Comparison of ENCODE assay signal across 14 mouse cellular contexts in the genomic region with DNA sequence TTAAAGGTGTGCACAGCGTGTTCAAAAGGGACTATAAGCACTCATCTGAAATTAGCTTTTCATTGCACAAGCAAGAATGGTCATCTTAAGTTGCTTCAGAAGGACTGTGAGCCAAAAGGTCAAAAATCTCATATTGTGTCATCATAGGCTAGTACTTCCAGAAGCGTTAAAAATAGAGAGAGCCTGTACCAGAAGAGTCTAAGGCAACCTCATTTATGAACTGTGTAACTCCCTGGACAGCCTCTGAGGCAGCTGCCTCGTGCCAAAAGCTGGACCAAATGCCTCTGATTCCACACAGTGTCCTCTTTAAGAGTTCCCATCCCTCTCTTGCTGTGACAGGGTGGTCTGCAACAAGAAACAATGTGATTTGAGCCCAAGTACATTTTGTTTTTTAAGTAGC.
A peak's percentile ranks its signal among the peaks of the same experiment; 100 is the strongest.
DNase-seq lines count a peak whose midpoint lies in the region; ATAC-seq and TF ChIP-seq lines count a peak whose summit lies in the region.
"Had no signal": no experiment of that assay in that cellular context is flagged by ENCODE, and none has a peak within 500 bp of the region (broad histone marks: within the 10 kb centered on the region; RNA-seq: fewer than 3 reads in every experiment).

No protein-coding gene starts in this region.

- peak; percentile 61 for DNase-seq in gastrocnemius, adult 2 months
- no peak for DNase-seq in gastrocnemius, adult 8-10 months (ENCODE audit: low spot score in 2 of 2)
- DNase-seq in midbrain, embryonic 11.5 days (ENCODE audit: low spot score, missing footprints) = no peak
- peak; percentile 59 for DNase-seq in heart, postnatal 0 days (ENCODE audit: low spot score)
- DNase-seq in thymus, postnatal 10 days (ENCODE audit: low spot score in 2 of 2) = no peak
- DNase-seq in cerebellum, postnatal 25 days = no peak
- DNase-seq: right cerebral cortex, postnatal 25 days had no signal

- H3K4me3 ChIP-seq in gastrocnemius, adult 2 months = no peak overlapping the region
- no peak overlapping the region for H3K4me3 ChIP-seq in midbrain, embryonic 15.5 days
- no peak overlapping the region for H3K4me3 ChIP-seq in midbrain, embryonic 11.5 days (ENCODE audit: low read depth, low read length)
- H3K4me3 ChIP-seq in heart, postnatal 0 days (ENCODE audit: low read depth, low read length) = no peak overlapping the region
- H3K4me3 ChIP-seq: erythroblast, embryonic 14.5 days; intestine, embryonic 15.5 days; limb, embryonic 15.5 days; stomach, embryonic 15.5 days had no signal

- no peaks in the 10 kb centered on the region for H3K27me3 ChIP-seq in midbrain, embryonic 15.5 days (replicated peaks)
- H3K27me3 ChIP-seq in midbrain, embryonic 11.5 days (ENCODE audit: control insufficient read depth, insufficient read depth, low read length) = no peaks in the 10 kb centered on the region
- no peaks in the 10 kb centered on the region for H3K27me3 ChIP-seq in heart, postnatal 0 days (ENCODE audit: control insufficient read depth, insufficient read depth, low read length)
- H3K27me3 ChIP-seq: intestine, embryonic 15.5 days; limb, embryonic 15.5 days; stomach, embryonic 15.5 days had no signal

- no peak for TF ChIP-seq CTCF in gastrocnemius, adult 2 months (IDR thresholded peaks at IDR 0.05)
- TF ChIP-seq CTCF in heart, postnatal 0 days (IDR thresholded peaks at IDR 0.05; ENCODE audit: low read depth) = no peak

- peak overlapping the region; percentile 80 for H3K27ac ChIP-seq in gastrocnemius, adult 2 months
- H3K27ac ChIP-seq in midbrain, embryonic 15.5 days = peak overlapping the region; percentile 51; the same call in 1 of the 2 replicates
- no peak overlapping the region for H3K27ac ChIP-seq in midbrain, embryonic 11.5 days (ENCODE audit: low read depth, low read length)
- H3K27ac ChIP-seq in heart, postnatal 0 days (ENCODE audit: low read depth) = peak overlapping the region; percentile 70
- H3K27ac ChIP-seq: intestine, embryonic 15.5 days; limb, embryonic 15.5 days; stomach, embryonic 15.5 days had no signal

- H3K9ac ChIP-seq in midbrain, embryonic 15.5 days = no peak overlapping the region
- no peak overlapping the region for H3K9ac ChIP-seq in midbrain, embryonic 11.5 days (ENCODE audit: low read length)
- H3K9ac ChIP-seq in heart, postnatal 0 days (replicated peaks; ENCODE audit: low read depth, low read length) = no peak overlapping the region
- H3K9ac ChIP-seq: intestine, embryonic 15.5 days; limb, embryonic 15.5 days; stomach, embryonic 15.5 days had no signal

- H3K9me3 ChIP-seq in midbrain, embryonic 15.5 days = no peaks in the 10 kb centered on the region
- no peaks in the 10 kb centered on the region for H3K9me3 ChIP-seq in midbrain, embryonic 11.5 days (ENCODE audit: control insufficient read depth, low read length)
- no peaks in the 10 kb centered on the region for H3K9me3 ChIP-seq in heart, postnatal 0 days (replicated peaks; ENCODE audit: control insufficient read depth, low read length)
- H3K9me3 ChIP-seq: G1E; intestine, embryonic 15.5 days; limb, embryonic 15.5 days; stomach, embryonic 15.5 days had no signal

- no peak; the same call in 1 of the 2 replicates for ATAC-seq in midbrain, embryonic 15.5 days (replicated peaks)
- no peak for ATAC-seq in midbrain, embryonic 11.5 days (ENCODE audit: low FRiP score)
- ATAC-seq in heart, postnatal 0 days (ENCODE audit: insufficient read depth, low read depth) = peak; percentile 63
- peak; percentile 49 for ATAC-seq in monocyte, adult 5-6 weeks (replicated peaks; ENCODE audit: insufficient number of reproducible peaks, low FRiP score, low TSS enrichment, poor library complexity, severe bottlenecking)
- ATAC-seq: intestine, embryonic 15.5 days had no signal

- TF ChIP-seq EP300 in heart, postnatal 0 days (IDR thresholded peaks at IDR 0.05; ENCODE audit: low read depth) = no peak

- WGBS in midbrain, embryonic 15.5 days = 71% methylated on average over 3 of the region's 3 CpGs
- WGBS in midbrain, embryonic 11.5 days = 77% methylated on average over 3 of the region's 3 CpGs
- WGBS in heart, postnatal 0 days = 30% methylated on average over 3 of the region's 3 CpGs

- no peak overlapping the region for H3K4me2 ChIP-seq in midbrain, embryonic 15.5 days
- no peak overlapping the region for H3K4me2 ChIP-seq in midbrain, embryonic 11.5 days
- H3K4me2 ChIP-seq in heart, postnatal 0 days (ENCODE audit: low read depth, low read length) = no peak overlapping the region
- H3K4me2 ChIP-seq: intestine, embryonic 15.5 days; limb, embryonic 15.5 days; stomach, embryonic 15.5 days had no signal

- 0 out of 2 replicates have a peak, but pooled peaks cover 2% of the 10 kb centered on the region for H3K4me1 ChIP-seq in midbrain, embryonic 15.5 days
- no peaks in the 10 kb centered on the region for H3K4me1 ChIP-seq in midbrain, embryonic 11.5 days (ENCODE audit: control insufficient read depth, insufficient read depth, low read length)
- H3K4me1 ChIP-seq in heart, postnatal 0 days (ENCODE audit: control insufficient read depth, insufficient read depth) = peaks cover 18% of the 10 kb centered on the region; the same call in 1 of the 2 replicates
- H3K4me1 ChIP-seq: limb, embryonic 15.5 days; stomach, embryonic 15.5 days had no signal

- intact Hi-C loops in gastrocnemius, adult 2 months (cut with DNase I) = loop anchor here (5.0 kb wide), 1 partner anchor 82 kb away; no protein-coding TSS in a partner anchor

- H3K36me3 ChIP-seq in midbrain, embryonic 15.5 days (replicated peaks) = no peaks in the 10 kb centered on the region
- no peaks in the 10 kb centered on the region for H3K36me3 ChIP-seq in midbrain, embryonic 11.5 days (ENCODE audit: control insufficient read depth, insufficient read depth, low read length)
- no peaks in the 10 kb centered on the region for H3K36me3 ChIP-seq in heart, postnatal 0 days (replicated peaks; ENCODE audit: control insufficient read depth, insufficient read depth, low read length)
- H3K36me3 ChIP-seq: G1E; intestine, embryonic 15.5 days; stomach, embryonic 15.5 days had no signal

Comparison
In these comparisons a context has a peak if more than half of its experiments do, and no peak if none do; other contexts are left out.
1. DNase-seq: peak in gastrocnemius, adult 2 months (single experiment) and heart, postnatal 0 days (single experiment); none in gastrocnemius, adult 8-10 months (0 of 2), midbrain, embryonic 11.5 days (single experiment), thymus, postnatal 10 days (0 of 2) and cerebellum, postnatal 25 days (0 of 2).
2. ATAC-seq: peak in heart, postnatal 0 days (single experiment) and monocyte, adult 5-6 weeks (single experiment); none in midbrain, embryonic 15.5 days (single experiment) and midbrain, embryonic 11.5 days (single experiment).